Mouse (Mus musculus) lung, adult 2 months (tissue): ENCODE data around the gene Por.

Experiments used
- CTCF ChIP-seq: fragments of 200-500 bp; IDR thresholded peaks from 2 replicates; pipeline ENCODE4 v1.5.1; 2011; ENCODE audit warnings: mild to moderate bottlenecking, low read length, control low read depth; ENCODE audit not compliant: insufficient read depth
- POLR2A ChIP-seq: fragments of 200-500 bp; IDR thresholded peaks from 2 replicates; pipeline ENCODE4 v1.6.1; 2011; ENCODE audit warnings: low read depth, mild to moderate bottlenecking, control low read depth, low read length, borderline replicate concordance; ENCODE audit errors: extremely low read depth

DNA sequence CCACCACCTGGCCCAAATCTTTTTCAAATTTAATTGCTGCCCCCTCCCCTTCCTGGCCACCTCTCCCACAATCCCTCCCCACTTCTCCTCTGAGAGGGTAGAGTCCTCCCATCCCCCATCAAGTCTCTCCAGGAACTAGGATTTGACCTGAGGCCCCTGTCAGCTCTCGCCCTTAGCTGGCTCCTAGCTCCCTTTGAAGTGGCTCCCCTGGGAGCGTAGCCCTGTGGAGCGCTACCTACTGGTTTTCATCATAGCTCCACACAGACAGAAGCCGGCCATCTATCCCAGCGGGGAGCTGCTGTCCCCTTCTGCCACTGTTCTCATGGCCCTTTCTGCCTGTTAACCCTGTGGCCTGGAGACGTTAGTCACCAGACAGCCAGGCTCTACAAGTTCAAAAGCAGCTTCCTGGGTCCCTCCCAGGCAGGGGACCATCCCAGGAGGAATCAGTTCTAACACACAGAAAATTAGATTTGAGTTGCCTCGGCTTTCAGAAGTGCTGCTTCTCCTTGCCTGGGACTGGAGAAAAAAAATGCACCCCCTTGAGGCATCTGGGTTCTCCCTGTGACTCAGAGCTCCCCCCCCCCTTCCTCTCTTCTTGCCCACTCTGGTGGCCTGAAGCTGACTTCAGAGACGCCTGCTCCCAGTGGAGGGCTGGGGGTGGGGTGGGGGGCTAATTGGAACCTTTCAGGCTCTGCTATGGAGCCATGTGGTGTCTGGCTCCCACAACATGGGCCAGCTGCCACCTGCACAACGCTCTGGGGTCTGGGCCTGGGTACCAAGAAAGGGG, 54.9 kb downstream of the Por start:
- TF ChIP-seq CTCF (no peak), POLR2A (no peak)
